Mouse (Mus musculus): ENCODE measurements around the gene Pth1r.

GRCm38 (mm10) chr9:110681817-110682216 lies 65.1 kb downstream of the Pth1r start:
- TF ChIP-seq POLR2A (IDR thresholded peaks at IDR 0.05; ENCODE audit: borderline replicate concordance, extremely low read depth, low read depth, low read length) (no peak), CTCF (IDR thresholded peaks at IDR 0.05; ENCODE audit: insufficient read depth, low read length) (no peak)

Data from lung, adult 2 months (tissue).